Mouse (Mus musculus) erythroid progenitor cell, adult 5-6 weeks (primary cell): ENCODE results near the gene Gm20388. TPM values are rescaled to one million over a fixed set of nuclear protein-coding genes. Genes with fewer than 3 reads are reported as not detected.
"Not testable (repeated sequence)": the region's sequence is repeated elsewhere in the genome, so short reads cannot be mapped to it uniquely, and the experiment has no call there.

Experiments
- ATAC-seq: replicated peaks from 2 replicates; pipeline ENCODE4 v1.8.0; 2016; ENCODE audit warnings: moderate number of reproducible peaks, mild to moderate bottlenecking, moderate TSS enrichment, inconsistent platforms; ENCODE audit not compliant: poor library complexity, low FRiP score, severe bottlenecking
- total RNA-seq, 2 experiments: library from RNA; stranded (forward) in 1 of 2; stranded (reverse) in 1 of 2; fragments of 150-400 nt in 1 of 2; fragments of 186-747, 209-891 nt in 1 of 2; gene quantifications; 2 replicates each; pipeline versions ENCODE4 v1.2.3 to v1.2.4; 2015 to 2017; ENCODE audit warnings: low replicate concordance in 2 of 2

The Gm20388 gene
- total RNA-seq, 2 experiments from 2014 or later = 4.2 TPM; not detected in 1

DNA sequence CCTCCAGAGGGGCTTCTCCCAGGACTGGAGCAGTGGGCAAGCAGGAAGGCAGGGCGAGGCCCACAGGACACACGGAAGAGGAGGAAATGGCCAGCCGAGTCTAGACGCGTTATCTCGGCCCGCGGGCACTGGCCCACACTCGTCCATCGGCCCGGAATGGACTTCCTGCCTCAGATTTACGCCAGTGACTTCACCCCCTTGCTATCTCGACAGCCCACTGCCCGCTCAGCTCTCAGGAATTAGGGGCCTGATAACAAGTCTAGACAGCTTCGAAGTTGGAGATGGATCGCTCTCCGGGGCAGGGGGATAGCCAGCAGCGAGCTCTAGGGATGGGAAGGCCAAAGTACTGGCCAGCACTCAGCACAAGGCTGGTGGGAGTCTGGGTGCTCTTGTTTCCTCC is 1405.4 kb downstream of the Gm20388 start:
- ATAC-seq = no peak

- not testable (repeated sequence) for ATAC-seq
Measured at GRCm38 (mm10) chr8:121318756-121319155, 1408.1 kb downstream of the Gm20388 start.

- ATAC-seq = no peak
Measured at GRCm38 (mm10) chr8:121319491-121319890, 1408.8 kb downstream of the Gm20388 start.

DNA sequence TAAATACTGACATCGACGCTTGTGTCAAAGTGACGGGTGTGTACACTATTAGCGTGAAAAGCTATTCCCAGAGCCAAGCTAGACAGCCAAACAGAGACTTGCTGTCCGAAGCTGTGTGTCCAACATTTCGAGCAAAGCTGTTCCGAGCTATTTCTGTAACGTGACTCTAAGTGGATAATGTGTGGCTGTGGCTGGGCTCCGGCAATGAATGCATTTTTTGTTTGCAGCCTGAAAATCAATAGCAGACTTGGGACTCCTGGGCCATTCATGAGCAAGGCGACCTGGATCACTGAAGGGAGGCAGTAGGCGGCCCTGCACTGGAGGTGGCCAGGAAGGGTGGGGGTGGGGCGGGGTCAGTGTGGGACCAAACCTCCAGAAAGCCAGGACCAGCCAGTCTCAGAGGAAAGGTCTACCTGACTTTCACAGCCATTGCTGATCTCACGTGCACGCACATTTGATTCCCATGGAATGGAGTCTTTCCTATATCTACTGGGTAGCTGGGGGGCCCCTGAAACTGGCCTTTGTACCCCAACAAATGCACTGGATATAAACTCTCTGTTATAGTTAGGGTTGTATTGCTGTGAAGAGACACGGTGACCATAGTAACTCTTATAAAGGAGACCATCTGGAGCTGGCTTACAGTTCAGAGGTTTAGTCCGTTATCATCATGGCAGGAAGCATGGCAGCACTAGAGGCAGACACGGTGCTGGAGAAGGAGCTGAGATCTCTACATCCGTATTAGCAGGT is 1415.7 kb downstream of the Gm20388 start:
- no peak for ATAC-seq

DNA sequence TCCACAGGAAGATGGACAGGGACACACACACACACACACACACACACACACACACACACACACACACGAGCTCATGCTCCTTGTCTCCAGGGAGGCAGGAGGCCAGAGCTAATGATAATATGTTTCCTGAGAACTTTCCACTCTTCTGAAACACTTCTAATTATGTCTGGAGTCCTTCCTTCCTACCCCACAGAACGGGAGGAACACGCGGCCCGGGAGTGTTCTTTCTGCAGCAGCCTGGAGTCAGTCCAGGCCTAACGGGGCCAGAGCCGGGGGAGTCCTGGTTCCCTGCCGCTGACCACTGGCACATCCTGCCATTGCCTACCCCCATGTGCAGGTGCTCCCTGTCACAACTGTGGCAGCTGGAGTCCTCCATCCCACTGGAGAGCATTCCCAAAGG is 1421.8 kb downstream of the Gm20388 start:
- ATAC-seq = no peak

DNA sequence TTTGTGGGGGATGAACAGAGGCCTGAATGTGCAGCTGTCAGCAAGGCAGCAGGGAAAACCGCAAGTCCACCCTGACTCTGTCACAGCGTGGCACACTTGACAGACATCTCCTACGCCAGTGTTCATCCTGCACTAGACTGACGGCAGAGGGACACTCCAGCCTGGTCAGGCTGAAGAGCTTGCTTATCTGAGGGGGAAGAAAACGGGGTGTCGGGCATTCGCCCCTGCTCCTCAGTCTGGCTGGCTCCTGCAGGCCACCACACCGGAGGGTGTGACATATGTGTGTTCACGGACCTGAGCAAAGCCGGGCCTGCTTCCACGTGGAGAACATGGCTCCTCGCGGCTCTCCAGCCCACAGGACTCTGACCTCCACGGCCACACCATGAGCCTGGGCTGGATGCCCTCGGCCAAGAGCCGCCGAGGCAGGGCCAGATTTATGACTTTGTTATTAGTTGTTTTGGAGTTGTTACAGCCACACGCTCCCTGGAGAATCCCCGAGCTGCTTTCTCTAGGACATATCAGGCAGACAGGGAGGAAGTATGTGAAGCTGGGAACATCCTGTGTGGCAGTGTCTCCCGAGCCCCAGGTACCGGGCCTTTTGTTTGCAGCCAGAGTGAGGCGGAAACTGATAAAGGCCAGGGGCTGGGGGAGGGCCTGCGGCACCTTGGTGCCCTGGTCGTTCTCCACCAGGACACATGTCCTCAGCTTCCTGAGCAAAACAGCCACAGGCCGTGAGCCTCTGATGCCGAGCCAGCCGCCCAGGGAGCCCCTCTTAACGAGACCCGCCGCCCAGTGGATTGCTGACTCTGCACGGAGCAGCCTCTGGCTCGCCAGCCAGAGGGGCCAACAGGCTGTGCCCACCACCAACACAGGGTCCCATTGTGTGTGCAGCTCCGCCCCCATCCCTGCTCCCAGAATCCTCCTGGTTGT is 1424.1 kb downstream of the Gm20388 start:
- ATAC-seq = no peak

GRCm38 (mm10) chr8:121335684-121336083 is 1425.0 kb downstream of the Gm20388 start:
- ATAC-seq = no peak

GRCm38 (mm10) chr8:121342931-121343330 is 1432.3 kb downstream of the Gm20388 start:
- no peak for ATAC-seq

DNA sequence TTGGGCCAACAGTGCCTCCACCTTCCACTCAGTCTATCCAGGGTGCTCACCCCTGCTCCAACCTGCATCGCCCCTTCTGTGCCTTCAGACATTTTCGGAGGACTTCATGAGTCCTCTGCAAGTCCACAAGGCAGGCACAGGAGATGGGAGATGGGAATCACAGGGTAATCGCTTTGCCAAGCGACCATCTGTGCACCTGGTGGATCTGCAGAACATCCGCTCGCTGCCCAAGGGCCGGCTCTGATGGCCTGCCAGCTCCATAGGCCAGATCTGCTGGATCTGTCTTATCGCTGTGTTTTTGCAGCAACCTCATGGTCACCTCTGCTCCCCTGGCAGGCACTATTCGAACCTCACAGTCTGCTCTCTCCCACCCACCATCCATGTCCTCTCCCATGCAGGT is 1433.8 kb downstream of the Gm20388 start:
- ATAC-seq = no peak

- ATAC-seq = no peak
Measured at GRCm38 (mm10) chr8:121346175-121346574, 1435.5 kb downstream of the Gm20388 start.

- ATAC-seq = no peak
Measured at GRCm38 (mm10) chr8:121346862-121347261, 1436.2 kb downstream of the Gm20388 start.

DNA sequence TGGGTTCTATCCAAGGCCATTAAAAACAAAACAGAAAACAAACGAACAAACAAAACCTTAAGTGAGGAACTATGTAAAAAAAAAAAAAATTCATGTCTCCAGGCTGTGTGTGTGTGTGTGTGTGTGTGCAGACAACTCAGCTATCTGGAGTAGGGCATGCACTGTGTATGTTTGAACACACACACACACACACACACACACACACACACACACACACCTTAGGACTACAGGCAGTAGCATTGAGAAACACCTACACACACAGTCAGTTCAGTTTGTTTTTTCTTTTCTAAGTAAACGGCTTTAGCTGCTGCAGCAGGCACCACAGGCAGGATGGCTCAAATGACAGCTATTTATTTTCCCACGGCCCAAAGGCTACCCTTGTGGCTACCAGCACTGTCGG is 1438.4 kb downstream of the Gm20388 start:
- ATAC-seq = no peak

DNA sequence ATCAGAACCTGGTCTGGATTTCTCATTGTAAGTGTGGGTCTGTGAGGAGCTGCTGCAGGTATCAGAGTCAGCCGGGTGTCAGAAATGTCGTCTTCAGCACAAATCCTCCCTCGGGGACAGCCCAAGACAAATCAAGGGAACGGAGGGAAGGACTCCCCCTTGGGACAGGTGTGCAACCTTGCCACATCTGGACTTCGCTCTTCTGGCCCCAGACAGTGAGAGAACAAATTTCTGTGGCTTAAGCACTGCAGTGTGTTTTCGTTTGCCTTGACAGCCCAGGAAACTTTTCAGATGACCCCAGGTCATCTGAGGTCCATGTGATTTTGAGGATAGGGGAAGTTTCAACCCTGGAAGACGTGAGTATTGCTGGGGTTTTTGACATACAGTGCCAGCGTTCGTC is 1440.2 kb downstream of the Gm20388 start:
- no peak for ATAC-seq

GRCm38 (mm10) chr8:121354844-121355243 is 1444.2 kb downstream of the Gm20388 start:
- ATAC-seq = no peak

DNA sequence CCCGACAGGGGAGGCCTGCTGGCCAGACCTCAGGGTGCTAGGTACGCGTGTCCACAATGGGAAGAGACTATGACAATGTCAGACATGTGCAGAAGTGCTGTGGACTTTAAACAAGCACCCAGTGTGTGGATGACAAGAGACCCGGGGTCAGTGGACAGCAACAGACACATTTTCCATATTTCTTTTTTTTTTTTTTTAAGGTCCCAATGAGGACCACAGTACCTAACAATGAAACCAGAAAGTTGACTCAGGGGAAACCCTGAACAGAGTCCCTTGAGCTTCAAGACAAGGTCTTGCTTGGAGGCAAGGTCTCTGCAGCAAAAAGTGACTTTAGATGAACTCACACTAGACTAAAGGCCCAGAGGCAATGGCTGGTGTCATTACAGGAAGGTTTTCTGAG is 1446.8 kb downstream of the Gm20388 start:
- no peak for ATAC-seq

DNA sequence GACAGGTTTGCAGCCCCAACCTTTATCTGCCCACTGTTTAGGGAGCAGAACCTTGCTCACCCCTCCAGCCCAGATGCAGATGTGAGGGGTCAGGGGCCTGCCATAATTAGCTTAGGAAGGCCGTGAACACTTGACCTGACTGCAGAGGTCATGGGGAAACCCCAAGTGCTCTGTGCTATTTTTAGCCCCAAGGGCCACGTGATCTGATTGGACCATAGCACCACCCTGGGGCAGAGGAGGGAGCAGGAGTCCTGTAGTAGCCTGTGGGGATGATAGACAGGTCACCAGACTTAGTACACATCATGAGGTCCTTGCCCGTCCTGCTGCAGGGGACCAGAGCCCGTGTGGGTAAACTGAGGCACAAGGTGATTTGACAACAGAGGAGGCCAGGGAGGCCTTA is 1448.0 kb downstream of the Gm20388 start:
- no peak for ATAC-seq

GRCm38 (mm10) chr8:121359131-121359981 is 1448.7 kb downstream of the Gm20388 start:
- ATAC-seq = no peak

DNA sequence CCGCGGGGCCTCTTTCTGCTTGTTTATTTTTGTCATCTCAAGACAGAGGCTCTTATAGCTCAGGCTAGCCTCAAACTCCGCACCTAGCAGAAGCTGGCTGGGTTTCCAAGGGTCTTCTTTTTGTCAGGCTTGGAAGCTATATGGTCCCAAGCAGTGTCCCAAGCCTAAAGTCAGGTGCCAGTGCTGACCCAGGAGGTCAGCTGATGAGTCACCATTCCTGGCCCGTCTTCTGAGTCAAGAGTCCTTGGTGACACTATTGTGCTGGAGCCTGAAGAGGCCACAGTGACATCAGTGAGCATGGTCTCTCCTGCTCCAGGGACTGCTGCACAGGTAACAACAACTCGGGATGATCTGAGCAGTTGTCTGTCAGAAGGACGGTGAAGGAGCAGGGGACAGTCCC is 1449.4 kb downstream of the Gm20388 start:
- ATAC-seq = no peak

GRCm38 (mm10) chr8:121361166-121361565 is 1450.5 kb downstream of the Gm20388 start:
- ATAC-seq = no peak

GRCm38 (mm10) chr8:121364646-121365045 is 1454.0 kb downstream of the Gm20388 start:
- ATAC-seq = no peak
